Mouse (Mus musculus) left cerebral cortex, postnatal 14 days (tissue): ENCODE measurements around the gene Rab7b. TPM values are rescaled to one million over a fixed set of nuclear protein-coding genes. Genes with fewer than 3 reads are reported as not detected.

Source experiments
- DNase-seq, 2 experiments: peaks; one replicate each; pipeline ENCODE4 v3.0.0; 2021 to 2022; ENCODE audit warnings: low spot score in 2 of 2, mixed read lengths in 1 of 2
- intact Hi-C: fragments of 180-260 bp; cut with DNase I; formaldehyde crosslinking; loops from one replicate; pipeline ENCODE4 v1.15.1; 2025
- total RNA-seq, 2 experiments: library from RNA; stranded (reverse); gene quantifications; 2 replicates each; pipeline ENCODE4 v1.2.3; 2021

Rab7b gene
- total RNA-seq, 2 experiments from 2014 or later: 2.7 to 3.8 TPM

DNA sequence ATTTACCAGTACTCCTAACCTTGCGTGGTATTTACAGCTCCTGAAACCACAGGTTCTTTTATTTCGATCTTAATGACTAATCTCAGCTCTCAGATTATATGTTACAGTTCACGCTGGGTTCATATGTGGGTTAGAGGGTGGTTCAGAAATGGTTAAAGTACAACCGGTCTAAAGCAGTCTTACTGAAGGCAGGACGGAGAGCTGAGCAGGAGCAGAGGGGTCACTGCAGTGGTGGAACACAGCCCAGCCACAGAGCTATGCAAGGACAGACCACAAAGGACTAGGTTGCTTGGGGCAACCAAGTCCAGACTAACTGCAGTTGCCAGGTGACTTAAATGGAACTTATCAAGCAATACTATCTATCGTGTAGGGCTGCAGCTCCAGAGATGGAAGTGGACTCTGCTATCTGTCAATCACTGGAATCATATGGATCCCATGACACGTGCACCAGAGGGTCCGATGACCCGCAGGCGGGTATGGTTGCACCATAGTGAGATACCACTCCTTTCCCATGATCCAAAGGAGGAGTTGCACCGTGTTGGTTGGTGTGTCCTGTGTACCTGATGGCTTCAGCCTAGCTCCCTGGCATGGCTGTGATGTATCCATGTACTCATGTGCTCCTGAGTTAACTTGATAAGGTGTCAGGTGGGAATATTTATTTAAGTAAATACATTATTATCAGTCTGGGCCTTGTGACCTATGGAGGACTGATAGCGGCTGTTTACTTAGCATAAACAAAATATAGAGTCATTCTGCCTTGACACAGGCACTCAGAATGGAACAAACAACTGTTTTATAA is 42.3 kb downstream of the Rab7b start:
- no peak for DNase-seq
- intact Hi-C loops: no loop called here

DNA sequence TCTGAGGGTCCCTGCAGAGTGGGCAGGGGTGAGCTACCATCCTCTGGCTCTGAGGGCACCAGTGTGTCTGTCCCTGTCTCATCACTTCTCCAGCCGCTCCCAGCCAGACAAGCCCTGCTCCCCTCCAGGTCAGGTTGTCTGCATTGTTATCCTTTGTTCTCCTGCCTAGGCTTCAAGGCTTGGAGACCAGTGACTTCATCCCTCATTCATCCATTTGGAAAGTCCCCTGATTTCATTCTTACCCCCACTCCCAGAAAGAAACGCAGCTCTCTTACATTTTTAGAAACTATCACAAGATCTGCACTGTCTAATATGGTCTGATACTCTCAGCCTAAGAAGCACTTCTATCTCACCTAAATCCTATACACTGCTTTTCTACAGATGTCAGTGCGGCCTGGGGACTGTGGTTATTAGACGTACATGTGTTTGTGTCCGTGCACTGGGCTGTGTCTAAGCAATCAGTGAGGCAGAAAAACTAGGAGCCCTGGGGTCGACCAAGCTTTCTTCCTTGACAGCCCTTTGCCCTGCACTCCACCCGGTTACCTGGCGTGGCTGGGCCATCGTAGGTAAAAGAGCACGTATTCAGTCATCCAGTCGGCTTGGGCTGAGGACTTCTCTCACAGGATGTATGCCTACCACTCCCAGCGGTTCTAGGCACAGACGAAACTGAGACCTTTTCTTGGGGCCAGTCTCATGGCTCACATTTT is 45.1 kb downstream of the Rab7b start:
- intact Hi-C loops: no loop called here
- DNase-seq: no peak

DNA sequence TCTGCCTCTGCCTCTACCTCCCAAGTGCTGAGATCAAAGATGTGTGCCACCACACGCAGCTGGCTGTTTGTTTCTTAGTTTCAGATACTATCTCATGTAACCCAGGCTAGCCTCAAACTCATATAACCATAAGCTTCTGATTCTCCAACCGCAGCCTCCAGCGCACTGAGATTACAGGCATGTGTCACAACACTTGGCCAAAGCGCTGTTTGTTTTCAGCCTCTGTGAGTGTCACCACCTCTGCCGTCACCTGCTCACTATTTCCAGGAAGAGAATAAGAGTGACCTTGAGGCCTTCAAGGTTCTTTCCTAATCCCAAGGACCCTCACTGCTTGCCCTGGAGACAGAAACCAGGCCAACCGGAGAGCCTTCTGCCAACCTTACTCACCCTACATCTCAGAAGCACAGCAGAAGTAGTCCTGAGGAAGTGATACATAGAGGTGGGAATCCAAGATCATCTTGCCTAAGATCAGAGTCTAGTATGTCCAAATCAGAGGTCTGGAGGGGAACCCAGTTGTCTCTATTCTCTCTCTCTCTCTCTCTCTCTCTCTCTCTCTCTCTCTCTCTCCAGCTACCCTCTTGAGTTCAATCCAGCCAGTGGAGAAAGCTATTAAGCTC is 46.3 kb downstream of the Rab7b start:
- intact Hi-C loops: no loop called here
- DNase-seq: no peak

DNA sequence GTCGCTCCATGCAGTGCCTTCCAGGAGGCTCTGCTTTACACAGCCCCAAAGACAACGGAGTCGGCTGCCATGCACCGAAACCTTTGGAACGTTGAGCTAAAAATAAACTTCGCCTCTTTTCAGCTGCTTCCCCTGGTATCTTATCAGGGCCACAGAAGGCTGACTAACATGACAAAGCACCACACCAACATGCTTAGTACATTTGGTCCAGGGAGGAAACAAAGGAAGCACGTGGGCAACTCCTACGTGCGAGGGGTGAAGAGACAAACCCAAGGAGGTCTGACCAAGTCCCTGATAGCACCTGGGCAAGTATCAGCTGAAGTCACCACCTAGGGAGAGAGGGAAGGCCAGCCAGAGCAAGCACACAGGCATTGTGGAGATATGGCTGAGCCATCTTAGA is 48.0 kb downstream of the Rab7b start:
- no peak for DNase-seq
- intact Hi-C loops: no loop called here

DNA sequence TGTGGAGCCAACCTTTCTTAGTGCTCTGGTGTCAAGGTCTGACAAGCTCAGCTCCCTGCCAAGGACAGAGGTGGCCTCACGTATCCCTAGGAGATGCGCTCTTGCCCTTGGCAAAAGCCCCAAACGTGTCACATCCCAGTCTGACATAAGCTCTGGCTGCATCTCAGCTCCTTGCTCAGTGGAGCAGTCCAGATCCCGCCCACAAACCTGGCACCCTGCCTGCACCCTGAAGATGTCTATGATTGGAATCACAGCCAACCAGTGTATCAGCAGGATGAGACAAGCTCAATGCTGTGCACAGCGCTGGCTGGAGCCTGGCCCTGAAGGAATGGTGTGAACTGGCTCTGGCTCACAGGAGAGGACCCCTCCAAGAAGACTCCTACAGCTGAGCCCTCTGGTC is 48.8 kb downstream of the Rab7b start:
- DNase-seq: peak; percentile 94 to 97
- intact Hi-C loops: no loop called here

DNA sequence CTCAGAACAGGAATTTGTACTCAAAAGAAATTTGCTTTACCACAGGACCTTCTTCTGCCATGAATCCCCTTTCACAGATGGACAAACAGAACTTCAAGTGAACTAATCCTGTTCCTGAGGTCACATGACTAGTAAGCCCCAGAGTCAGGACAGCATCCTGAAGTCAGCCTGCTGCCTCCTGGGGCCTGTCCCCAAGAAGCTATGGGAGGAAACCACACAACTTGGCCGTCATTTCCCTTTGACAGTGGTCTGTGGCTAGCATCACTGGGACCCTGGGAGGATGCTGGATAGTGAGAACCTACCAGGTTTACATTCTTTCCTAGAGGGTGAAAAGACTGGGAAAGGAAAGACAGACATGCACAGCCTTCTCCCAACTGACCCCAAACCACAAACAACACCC is 50.3 kb downstream of the Rab7b start:
- intact Hi-C loops: no loop called here
- DNase-seq: no peak

DNA sequence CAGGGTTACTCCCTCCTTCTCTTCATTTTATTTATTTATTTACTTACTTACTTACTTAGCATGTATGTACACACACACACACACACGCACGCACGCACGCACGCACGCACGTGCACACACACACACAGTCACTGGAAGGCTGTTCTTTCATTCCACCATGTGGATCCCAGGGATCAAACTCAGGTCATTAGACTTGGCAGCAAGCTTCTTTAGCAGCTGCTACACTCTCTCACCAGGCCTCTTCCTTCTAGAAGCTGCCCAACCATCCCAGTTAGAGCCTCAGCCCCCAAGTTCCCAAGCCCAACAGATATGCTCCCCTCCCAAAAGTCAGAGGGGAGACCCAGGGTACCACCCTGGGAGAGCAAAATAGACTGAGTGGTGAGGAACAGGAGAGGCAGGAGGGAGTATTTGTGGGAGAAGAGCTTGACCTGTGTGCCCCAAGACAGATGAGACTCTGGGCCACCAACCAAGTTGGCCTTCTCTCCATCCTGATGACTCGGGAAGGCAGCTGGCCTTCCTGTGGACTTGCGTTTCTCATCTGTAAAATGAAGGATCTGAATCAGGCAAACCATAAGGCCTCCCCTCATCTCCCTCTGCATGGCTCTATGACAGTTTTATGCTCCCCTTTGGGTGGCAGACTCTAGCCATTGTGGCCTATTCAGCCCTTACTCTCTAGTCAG is 51.1 kb downstream of the Rab7b start:
- intact Hi-C loops: no loop called here
- DNase-seq: no peak

DNA sequence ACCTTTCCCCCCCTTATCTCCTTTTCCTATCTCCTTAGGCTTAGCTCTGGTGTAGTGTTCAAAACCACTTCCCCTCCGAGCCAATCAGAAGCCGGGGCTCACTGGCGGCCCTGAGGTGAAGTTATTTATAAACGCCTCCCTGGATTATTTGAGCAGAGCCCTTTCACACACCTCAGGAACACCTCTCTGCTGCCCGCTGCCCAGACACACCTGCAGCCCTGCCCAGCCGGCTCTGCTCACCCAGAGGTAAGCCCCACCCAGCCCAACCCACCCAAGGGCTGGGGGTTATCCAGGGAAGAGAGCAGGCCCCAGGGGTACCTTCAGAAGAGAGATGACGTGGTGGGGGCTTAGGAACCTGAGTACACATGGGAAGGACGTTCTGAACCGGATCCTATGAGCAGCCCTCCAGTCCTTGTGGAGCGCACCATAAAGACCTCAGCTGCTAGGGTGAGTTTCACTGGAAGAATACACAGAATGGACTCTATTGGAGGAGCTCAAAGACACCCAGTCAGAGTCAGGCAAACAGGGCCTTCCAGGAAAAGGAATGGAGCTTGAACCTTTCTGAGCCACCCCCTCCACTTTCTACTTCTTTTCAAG is 55.5 kb downstream of the Rab7b start, which contains the start of gene Slc26a9:
Gene Slc26a9, plus strand, starts transcription at position 155 of the 597 bp plus-strand sequence.
- intact Hi-C loops: no loop called here
- DNase-seq: no peak

DNA sequence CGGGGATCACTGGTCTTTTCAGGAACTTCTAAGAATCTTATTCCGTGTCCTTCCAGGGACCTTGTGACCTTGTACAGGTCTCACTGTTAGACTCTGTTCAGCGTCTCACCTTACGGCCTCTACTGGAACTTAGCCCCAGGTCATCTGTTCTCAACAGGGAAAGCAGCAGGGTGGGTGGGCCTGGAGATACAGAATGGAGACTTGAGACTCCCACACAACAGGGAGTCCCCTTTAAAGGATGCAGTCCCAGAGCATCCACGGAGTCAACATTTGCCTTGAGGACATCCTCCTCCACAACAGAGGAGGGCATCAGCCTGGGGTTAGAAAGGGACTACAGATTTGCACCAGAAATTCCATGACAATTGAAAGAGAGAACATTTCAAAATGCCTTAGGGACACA is 56.9 kb downstream of the Rab7b start:
- intact Hi-C loops: no loop called here
- DNase-seq: no peak

DNA sequence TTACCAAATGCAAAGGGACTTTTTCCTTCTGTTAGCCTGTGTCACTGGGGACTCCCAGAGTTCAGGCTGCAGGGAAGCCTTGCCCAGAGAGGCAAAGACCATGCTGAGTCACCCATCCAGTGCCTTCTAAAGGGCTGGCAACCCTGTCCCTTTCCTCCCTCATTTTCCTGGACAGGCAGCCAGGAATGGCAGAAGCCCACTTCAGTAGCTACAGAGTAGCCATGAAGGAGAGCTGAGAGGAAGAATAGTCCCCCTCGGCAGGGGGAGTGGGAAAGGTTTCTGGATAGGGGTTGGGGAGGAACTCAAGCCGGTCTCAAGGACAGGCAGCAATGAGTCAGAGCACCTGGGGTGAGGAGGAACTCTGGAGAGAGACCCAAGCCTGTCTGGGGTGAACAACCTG is 59.3 kb downstream of the Rab7b start:
- DNase-seq: no peak
- intact Hi-C loops: no loop called here

DNA sequence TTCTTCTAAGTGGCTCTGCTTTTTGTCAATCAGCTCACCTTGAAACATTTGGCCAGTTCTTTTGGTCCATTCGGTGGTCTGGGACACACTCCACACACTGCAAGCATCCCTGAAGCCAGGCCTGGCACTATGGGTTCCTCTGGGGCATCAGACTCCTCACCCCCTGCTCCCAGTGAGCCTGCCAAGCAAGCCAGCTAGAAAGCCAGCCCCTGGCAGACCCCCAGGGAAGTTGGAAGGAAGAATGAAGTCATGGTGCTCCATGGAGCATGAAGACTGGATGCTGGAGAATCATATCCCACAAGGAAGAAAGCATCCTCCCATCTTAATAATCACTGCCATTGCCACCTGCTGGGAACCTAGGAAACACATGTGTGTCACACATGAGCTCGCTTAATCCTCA is 60.1 kb downstream of the Rab7b start:
- DNase-seq: no peak
- intact Hi-C loops: no loop called here

DNA sequence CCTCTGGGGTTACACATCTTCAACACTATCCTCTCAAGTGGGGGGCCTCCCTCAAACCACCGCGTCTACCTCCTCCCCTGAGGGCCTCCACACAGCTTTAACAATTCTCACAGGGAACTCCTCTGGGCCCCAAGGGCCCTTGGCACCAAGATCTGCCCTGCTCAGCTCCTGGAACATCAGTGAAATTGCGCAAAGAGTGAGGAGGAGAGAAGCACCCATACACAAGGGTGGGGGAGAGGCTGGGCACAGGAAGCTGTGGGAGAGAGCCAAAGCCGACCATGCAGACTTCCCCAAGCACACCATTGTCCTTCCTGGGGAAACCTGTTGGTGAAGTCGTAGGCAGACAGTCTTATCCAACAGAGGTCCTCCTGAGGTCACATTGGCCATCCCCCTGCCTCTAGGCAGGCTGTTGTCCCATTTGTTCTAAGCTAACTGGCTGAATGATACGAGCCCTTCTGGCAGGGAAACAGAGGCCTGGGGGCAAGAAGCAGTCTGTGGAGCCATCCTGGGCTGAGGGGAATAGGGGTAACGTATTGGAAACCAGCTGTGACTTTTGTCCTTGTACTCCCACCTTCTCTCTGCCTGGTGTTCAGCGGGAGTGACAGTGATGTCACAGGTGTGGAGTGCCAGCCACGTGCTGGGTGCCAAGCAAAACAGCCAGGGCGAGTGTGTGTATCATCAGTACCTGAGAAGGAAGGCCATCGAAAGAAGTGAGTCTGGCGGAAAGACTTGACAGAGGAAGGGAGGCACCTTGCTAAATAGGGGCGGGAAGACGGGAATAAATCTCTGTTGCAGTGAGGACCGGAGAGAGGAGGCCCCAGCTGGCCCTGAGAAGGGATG is 61.4 kb downstream of the Rab7b start:
- intact Hi-C loops: no loop called here
- no peak for DNase-seq

DNA sequence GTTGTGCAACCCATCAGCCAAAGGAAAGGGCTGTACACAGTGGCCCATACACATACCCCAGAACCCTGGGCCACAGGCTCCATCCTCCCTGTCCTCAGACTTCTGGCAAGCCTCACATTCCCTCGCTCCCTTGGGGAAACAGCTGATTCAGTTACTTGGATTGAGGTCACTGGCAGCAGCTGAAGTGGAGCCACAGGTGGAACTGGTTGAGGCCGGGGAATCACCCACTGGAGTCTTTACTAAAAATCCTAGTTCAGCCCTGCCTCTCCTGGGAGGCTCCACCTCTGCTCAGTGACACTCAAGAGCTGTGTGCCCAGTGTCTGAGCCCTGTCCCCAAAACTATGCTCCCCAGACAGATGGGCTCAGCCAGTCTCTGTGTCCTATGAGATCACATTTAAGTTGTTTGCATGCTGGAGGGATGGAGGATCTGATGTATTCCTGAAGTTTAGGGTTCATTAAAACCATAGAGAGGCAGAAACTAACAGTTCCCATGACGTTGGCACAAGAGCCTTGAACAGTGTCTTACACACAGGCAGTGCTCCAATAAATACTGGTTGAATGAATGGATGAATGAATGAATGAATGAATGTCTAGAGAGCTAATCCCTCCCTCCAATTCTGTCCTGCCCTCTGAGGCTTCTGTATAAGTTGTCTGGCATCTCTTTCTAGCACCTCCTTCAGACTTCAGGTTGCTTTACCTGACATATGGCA is 62.8 kb downstream of the Rab7b start:
- intact Hi-C loops: no loop called here
- no peak for DNase-seq

DNA sequence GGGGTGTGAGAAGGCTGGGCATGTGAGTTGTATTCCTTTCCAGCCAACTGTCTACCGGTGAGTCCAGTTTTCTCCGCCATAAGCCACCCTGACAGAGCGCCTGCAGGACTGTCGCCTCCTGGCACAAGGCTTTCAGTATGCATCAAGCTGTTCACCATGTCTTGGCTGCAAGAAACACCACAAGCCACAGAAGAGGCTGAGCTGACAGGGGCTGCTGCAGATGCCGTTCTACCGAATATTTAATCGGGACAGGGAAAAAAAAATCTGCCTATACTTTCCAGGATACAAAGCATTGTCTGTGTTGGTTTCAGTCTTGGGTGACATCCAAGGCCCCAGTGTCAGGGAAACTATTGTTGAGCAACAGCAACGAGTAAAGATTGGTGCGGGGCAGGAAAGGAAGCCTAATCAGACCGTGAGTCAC is 63.4 kb downstream of the Rab7b start:
- intact Hi-C loops: no loop called here
- DNase-seq: no peak

DNA sequence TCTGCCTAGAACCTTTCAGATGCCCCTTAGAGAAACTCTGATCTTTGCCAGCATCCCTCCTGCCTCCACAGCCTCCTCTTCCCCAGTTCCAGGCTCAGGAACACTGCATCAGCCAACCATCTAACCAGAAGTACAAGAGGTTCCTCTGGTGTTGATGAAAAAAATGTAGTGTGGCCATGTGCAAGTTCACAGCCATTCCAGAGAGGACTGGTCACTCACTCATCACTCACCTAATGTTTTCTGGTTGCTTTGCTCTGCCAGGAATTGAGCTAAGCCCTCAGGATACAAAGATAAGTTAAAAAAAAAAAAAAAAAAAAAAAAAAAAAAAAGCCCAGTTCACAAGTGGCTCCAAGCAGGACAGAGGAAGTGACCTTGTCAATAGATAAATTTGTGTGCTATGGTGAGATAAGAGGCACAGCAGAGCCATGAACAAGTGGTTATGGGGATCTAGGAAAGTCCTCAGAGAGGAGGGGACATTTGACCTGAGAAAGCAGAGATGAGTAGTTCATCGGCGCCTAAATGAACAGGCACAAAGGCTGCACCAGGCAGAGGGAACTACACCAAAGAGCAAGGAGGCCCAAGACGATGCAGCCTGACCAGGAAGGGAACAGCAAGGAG is 65.8 kb downstream of the Rab7b start:
- no peak for DNase-seq
- intact Hi-C loops: no loop called here

DNA sequence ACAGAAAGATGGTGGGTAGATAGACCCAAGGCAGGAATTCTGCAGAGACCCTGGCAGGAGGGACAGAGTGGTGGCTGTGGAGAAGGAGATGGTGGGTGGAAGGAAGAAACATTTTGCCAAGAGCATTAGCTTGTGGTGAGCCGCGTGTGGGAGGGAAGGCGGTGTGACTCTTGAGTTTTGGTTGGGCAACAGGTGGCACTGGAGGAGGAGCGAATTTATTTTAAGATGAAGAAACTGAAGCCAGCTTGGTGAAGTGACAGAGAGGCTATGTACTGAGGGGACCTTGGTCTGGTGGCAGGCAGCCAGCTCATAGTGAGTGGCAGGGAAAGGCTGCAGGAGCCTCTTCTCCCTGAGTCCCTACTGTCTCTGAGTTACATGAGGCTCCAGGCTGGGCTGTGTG is 66.4 kb downstream of the Rab7b start:
- DNase-seq: peak; percentile 60 to 83
- intact Hi-C loops: no loop called here

DNA sequence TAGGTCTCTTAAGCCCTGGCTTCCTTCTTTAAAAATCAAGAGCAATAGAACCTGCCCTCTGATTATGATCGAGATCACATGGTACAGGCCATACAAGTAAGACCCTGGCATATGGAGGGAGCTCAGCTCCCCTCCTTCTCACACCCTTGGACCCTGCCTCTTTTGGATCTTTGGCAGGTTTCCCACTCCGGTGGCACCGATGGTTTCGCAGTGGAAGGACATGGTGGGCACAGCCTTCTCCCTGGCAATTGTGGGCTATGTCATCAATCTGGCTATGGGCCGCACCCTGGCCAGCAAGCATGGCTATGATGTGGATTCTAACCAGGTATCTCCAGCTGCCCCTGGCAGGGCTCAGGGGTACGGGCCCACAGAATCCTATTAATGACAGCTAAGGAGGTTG is 68.7 kb downstream of the Rab7b start:
- intact Hi-C loops: no loop called here
- no peak for DNase-seq

DNA sequence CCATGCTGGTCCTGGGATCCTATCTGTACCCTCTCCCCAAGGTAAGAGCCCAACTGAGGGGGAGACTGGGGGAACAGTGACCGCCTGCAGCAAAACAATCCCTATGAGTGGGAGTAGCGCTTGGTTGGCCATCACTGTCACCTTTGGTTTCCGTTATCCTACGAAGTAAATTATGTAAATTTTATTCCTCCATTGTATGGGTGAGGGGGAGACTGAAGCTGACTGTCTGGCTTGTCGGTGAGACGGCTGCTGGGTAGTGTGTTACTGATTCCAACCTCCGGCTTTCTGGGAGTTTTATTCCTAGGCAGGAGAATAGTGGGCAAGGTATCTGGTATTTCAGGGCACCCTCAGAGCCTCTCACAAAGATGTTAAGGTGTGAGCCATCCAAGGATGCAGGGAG is 70.3 kb downstream of the Rab7b start:
- no peak for DNase-seq
- intact Hi-C loops: no loop called here
